Mouse (Mus musculus) CD8-positive naive resting alpha-beta T cell, adult 2 months (primary cell): ENCODE measurements around the gene Zscan4-ps2.
"Not testable (repeated sequence)": the region's sequence is repeated elsewhere in the genome, so short reads cannot be mapped to it uniquely, and the experiment has no call there.

Experiments
- DNase-seq, 2 experiments: peaks; one replicate each; pipeline ENCODE4 v3.0.0; 2022; ENCODE audit warnings: low read depth in 2 of 2, low spot score in 2 of 2

The Zscan4-ps2 gene

GRCm38 (mm10) chr7:11514010-11514409, at the start of gene Zscan4-ps2:
Zscan4-ps2 (plus strand) TSS chr7:11514310.
- not testable (repeated sequence) for DNase-seq
